Mouse (Mus musculus) hindbrain, postnatal 0 days (tissue): ENCODE data around the gene Tars2. TPM values are rescaled to one million over a fixed set of nuclear protein-coding genes. Genes with fewer than 3 reads are reported as not detected.

ENCODE experiments used
- ATAC-seq: fragments of 200-750 bp; cut with Nextera tagmentation; 2 replicates; pipeline ENCODE4 v1.8.0; 2017; ENCODE audit warnings: mild to moderate bottlenecking, moderate TSS enrichment, moderate library complexity
- DNase-seq: peaks from one replicate; pipeline ENCODE4 v3.0.0-alpha.2; 2015; ENCODE audit warnings: low spot score
- H3K27ac ChIP-seq: fragments of 300-500 bp; sonication (generic); 2 replicates; pipeline ENCODE4 v1.5.1; 2014; ENCODE audit warnings: mild to moderate bottlenecking
- H3K27me3 ChIP-seq: fragments of 300-500 bp; sonication (generic); 2 replicates; pipeline ENCODE4 v1.6.1; 2014; ENCODE audit warnings: low read length, mixed read lengths; ENCODE audit not compliant: insufficient read depth
- H3K36me3 ChIP-seq: fragments of 300-500 bp; sonication (generic); 2 replicates; pipeline ENCODE4 v1.6.1; 2014; ENCODE audit warnings: low read length, mixed read lengths; ENCODE audit not compliant: insufficient read depth
- H3K4me1 ChIP-seq: fragments of 300-500 bp; sonication (generic); 2 replicates; pipeline ENCODE4 v1.6.1; 2014; ENCODE audit warnings: antibody characterized with exemption, low read length, mixed read lengths; ENCODE audit not compliant: insufficient read depth
- H3K4me2 ChIP-seq: fragments of 300-500 bp; sonication (generic); 2 replicates; pipeline ENCODE4 v1.6.1; 2014; ENCODE audit warnings: low read depth, mild to moderate bottlenecking, low read length, moderate library complexity, mixed read lengths
- H3K4me3 ChIP-seq: fragments of 300-500 bp; sonication (generic); 2 replicates; pipeline ENCODE4 v1.5.1; 2014; ENCODE audit warnings: low read length
- H3K9ac ChIP-seq: fragments of 300-500 bp; sonication (generic); replicated peaks from 2 replicates; pipeline ENCODE4 v1.6.1; 2014; ENCODE audit warnings: mild to moderate bottlenecking, low read length, moderate library complexity, mixed read lengths
- H3K9me3 ChIP-seq: fragments of 300-500 bp; sonication (generic); 2 replicates; pipeline ENCODE4 v1.6.1; 2016; ENCODE audit warnings: low read length, mixed read lengths
- CTCF ChIP-seq: IDR thresholded peaks from 2 replicates; pipeline ENCODE4 v1.5.1; 2016; ENCODE audit warnings: antibody characterized with exemption, control low read depth, low read depth
- WGBS: fragments of 180-500 bp; shearing (Covaris S2); extraction: QIAGEN DNeasy Blood & Tissue Kit; methylation state at CpG from one replicate; pipeline ENCODE4 v1.1.7; 2014; 5-methylcytosine and 5-hydroxymethylcytosine counted together
- polyA plus RNA-seq: library from polyadenylated mRNA; unstranded; fragments of >200 nt; fragmentation: Nextera tagmentation; extraction: Ambion mirVana; gene quantifications from 2 replicates; pipeline ENCODE4 v1.2.1, GENCODE M21; 2015
- total RNA-seq: library from RNA; depleted of rRNA; stranded (reverse); fragments of >200 nt; gene quantifications from 2 replicates; pipeline ENCODE4 v1.2.3, GENCODE M21; 2014

The Tars2 gene
- total and polyA plus RNA-seq, 2 experiments from 2014 or later: 39.5 to 40.3 TPM

GRCm38 (mm10) chr3:95760656-95761055, 650 bp upstream of the Tars2 start:
- H3K27ac ChIP-seq: no peak overlapping the region
- no peak overlapping the region for H3K4me2 ChIP-seq
- no peak overlapping the region for H3K4me3 ChIP-seq
- no peaks in the 10 kb centered on the region for H3K27me3 ChIP-seq
- no peak for TF ChIP-seq CTCF
- peaks cover 21% of the 10 kb centered on the region for H3K36me3 ChIP-seq
- DNase-seq: no peak
- no peak for ATAC-seq
- H3K9me3 ChIP-seq: no peaks in the 10 kb centered on the region
- H3K4me1 ChIP-seq: no peaks in the 10 kb centered on the region
- no peak overlapping the region for H3K9ac ChIP-seq

- peaks cover 1% of the 10 kb centered on the region; the same call in 1 of the 2 replicates for H3K36me3 ChIP-seq
- DNase-seq: no peak
- H3K9me3 ChIP-seq: no peaks in the 10 kb centered on the region
Measured at GRCm38 (mm10) chr3:95758467-95759218, 1.4 kb downstream of the Tars2 start.

GRCm38 (mm10) chr3:95756808-95757207, 3.2 kb downstream of the Tars2 start:
- no peak for TF ChIP-seq CTCF
- 82% methylated on average over 2 of the region's 2 CpGs for WGBS

More at GRCm38 (mm10) chr3:95758467-95759218, 1.4 kb downstream of the Tars2 start:
- no peak for TF ChIP-seq CTCF
- no peak overlapping the region for H3K4me2 ChIP-seq
- H3K4me3 ChIP-seq: no peak overlapping the region
- ATAC-seq: no peak
- peaks cover 2% of the 10 kb centered on the region; the same call in 1 of the 2 replicates for H3K4me1 ChIP-seq
- no peaks in the 10 kb centered on the region for H3K27me3 ChIP-seq
- 58% methylated on average over 9 of the region's 9 CpGs for WGBS
- no peak overlapping the region for H3K9ac ChIP-seq
- no peak overlapping the region for H3K27ac ChIP-seq

GRCm38 (mm10) chr3:95754345-95755206, 5.4 kb downstream of the Tars2 start:
- no peak for TF ChIP-seq CTCF
- Histone ChIP-seq H3K27ac (peak overlapping the region; percentile 65), H3K36me3 (peaks cover 28% of the 10 kb centered on the region), H3K4me3 (peak overlapping the region; percentile 68), H3K9ac (peak overlapping the region; percentile 58), H3K4me1 (peaks cover 3% of the 10 kb centered on the region; the same call in 1 of the 2 replicates), H3K4me2 (peak overlapping the region; percentile 88), H3K9me3 (no peaks in the 10 kb centered on the region), H3K27me3 (no peaks in the 10 kb centered on the region)
- WGBS: under 1% methylated on average over 30 of the region's 30 CpGs
- DNase-seq (peak; percentile 96), ATAC-seq (peak; percentile 100)

More at GRCm38 (mm10) chr3:95756808-95757207, 3.2 kb downstream of the Tars2 start:
- ATAC-seq: no peak
- no peak for DNase-seq
- H3K4me3 ChIP-seq: no peak overlapping the region
- H3K27me3 ChIP-seq: no peaks in the 10 kb centered on the region
- no peak overlapping the region for H3K27ac ChIP-seq
- no peaks in the 10 kb centered on the region for H3K9me3 ChIP-seq
- H3K9ac ChIP-seq: no peak overlapping the region
- no peak overlapping the region for H3K4me2 ChIP-seq
- H3K4me1 ChIP-seq: peaks cover 3% of the 10 kb centered on the region; the same call in 1 of the 2 replicates
- peaks cover 6% of the 10 kb centered on the region; the same call in 1 of the 2 replicates for H3K36me3 ChIP-seq

GRCm38 (mm10) chr3:95752935-95753334, 7.1 kb downstream of the Tars2 start:
- 84% methylated on average over 3 of the region's 3 CpGs for WGBS
- Histone ChIP-seq H3K27ac (no peak overlapping the region), H3K9ac (no peak overlapping the region), H3K9me3 (no peaks in the 10 kb centered on the region), H3K27me3 (no peaks in the 10 kb centered on the region), H3K36me3 (peaks cover 39% of the 10 kb centered on the region), H3K4me2 (no peak overlapping the region), H3K4me3 (no peak overlapping the region), H3K4me1 (peaks cover 3% of the 10 kb centered on the region; the same call in 1 of the 2 replicates)
- DNase-seq: no peak
- TF ChIP-seq CTCF: no peak
- ATAC-seq: no peak

- no peak for TF ChIP-seq CTCF
- no peak overlapping the region for H3K9ac ChIP-seq
- H3K27me3 ChIP-seq: no peaks in the 10 kb centered on the region
- H3K36me3 ChIP-seq: peaks cover 45% of the 10 kb centered on the region
- no peak overlapping the region for H3K4me2 ChIP-seq
- no peak overlapping the region for H3K4me3 ChIP-seq
- H3K27ac ChIP-seq: no peak overlapping the region; the same call in 1 of the 2 replicates
- DNase-seq (no peak), ATAC-seq (no peak)
- H3K9me3 ChIP-seq: no peaks in the 10 kb centered on the region
- WGBS: 79% methylated on average over 8 of the region's 8 CpGs
- no peaks in the 10 kb centered on the region for H3K4me1 ChIP-seq
Measured at GRCm38 (mm10) chr3:95740406-95740805, 19.6 kb downstream of the Tars2 start.
